Mouse (Mus musculus): ENCODE measurements around the gene Hpf1. TPM values are rescaled to one million over a fixed set of nuclear protein-coding genes. Genes with fewer than 3 reads are reported as not detected.

The Hpf1 gene
- 28.6 and 43.0 TPM in 2 replicates for total RNA-seq (2014; rRNA removed)
- 99.1 and 99.5 TPM in 2 replicates for polyA plus RNA-seq (2015; fragmentation: Nextera tagmentation; extraction: Ambion mirVana)

DNA sequence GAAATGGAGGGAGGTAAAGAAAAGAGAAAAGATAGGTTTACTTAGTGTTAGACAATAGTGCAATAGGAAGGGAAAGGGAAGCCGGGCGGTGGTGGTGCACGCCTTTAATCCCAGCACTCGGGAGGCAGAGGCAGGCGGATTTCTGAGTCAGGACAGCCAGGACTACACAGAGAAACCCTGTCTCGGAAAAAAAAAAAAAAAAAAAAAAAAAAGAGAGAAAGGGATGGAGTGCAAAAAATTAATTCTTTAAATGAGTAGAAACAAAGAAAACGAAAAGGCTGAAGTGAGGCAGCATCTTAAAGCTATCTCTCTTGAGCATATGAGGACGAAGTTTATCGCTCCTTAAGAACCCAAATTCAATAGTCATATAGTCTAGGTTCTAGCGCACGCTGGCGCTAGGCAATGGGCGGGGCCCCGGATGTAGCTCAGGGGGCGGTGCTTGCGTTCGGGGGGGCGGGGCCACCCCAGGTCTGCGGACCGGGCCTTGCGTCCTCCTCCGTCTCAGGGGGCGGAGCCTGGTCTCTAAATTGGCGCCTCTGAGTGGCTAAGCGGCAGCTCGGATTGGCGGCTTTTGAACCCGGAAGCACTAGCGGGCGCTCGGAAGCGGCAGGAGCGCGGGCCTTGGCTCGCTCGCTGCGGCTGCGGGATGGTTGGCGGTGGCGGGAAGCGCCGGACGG is at the start of gene Hpf1:
Gene Hpf1 (plus strand): TSS at position 576 of the 677 bp plus-strand sequence.
- Histone ChIP-seq H3K27me3 (ENCODE audit: insufficient read depth, low read length) (no peaks in the 10 kb centered on the region), H3K4me1 (ENCODE audit: insufficient read depth, low read length) (peaks cover 16% of the 10 kb centered on the region), H3K9ac (replicated peaks; ENCODE audit: low read length, poor library complexity, severe bottlenecking) (peak within 1 kb of the TSS; percentile 79), H3K4me2 (ENCODE audit: low read depth, low read length, poor library complexity, severe bottlenecking) (peak within 1 kb of the TSS; percentile 83), H3K27ac (ENCODE audit: low read depth, low read length) (peak within 1 kb of the TSS; percentile 69; the same call in 1 of the 2 replicates), H3K4me3 (ENCODE audit: low read depth, low read length) (peak within 1 kb of the TSS; percentile 76), H3K36me3 (ENCODE audit: insufficient read depth, low read length) (no peaks in the 10 kb centered on the region), H3K9me3 (ENCODE audit: low read length) (no peaks in the 10 kb centered on the region)
- 5% methylated on average over 35 of the region's 43 CpGs for WGBS
- TF ChIP-seq CTCF (IDR thresholded peaks at IDR 0.05): peak; percentile 10; the same call in 1 of the 2 replicates
- ATAC-seq (ENCODE audit: low FRiP score) (peak; percentile 99), DNase-seq (ENCODE audit: low spot score) (peak; percentile 99)

DNA sequence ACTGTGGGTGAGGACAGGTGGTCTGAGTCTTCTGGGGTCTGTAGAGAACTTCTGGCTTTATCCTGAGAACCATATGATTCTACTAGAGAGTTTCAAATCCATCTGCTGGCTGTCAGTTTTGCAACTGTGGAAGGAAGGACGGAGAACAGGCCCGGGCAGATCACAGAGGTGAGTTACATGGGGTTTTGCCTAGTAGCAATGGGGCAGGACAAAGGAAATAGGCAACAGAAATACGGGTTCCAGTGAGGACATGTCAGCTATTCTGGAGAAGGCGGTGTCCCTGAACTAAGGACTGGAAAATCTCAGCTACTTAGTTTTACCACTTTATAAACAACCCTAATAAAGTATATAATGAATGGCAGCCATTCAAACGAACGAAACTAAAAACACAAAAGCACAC is 47.8 kb upstream of the Hpf1 start:
- Histone ChIP-seq H3K27me3 (ENCODE audit: insufficient read depth, low read length) (no peaks in the 10 kb centered on the region), H3K27ac (ENCODE audit: low read depth, low read length) (no peak overlapping the region), H3K4me1 (ENCODE audit: insufficient read depth, low read length) (no peaks in the 10 kb centered on the region), H3K4me2 (ENCODE audit: low read depth, low read length, poor library complexity, severe bottlenecking) (no peak overlapping the region), H3K9me3 (ENCODE audit: low read length) (no peaks in the 10 kb centered on the region), H3K4me3 (ENCODE audit: low read depth, low read length) (no peak overlapping the region), H3K9ac (replicated peaks; ENCODE audit: low read length, poor library complexity, severe bottlenecking) (no peak overlapping the region), H3K36me3 (ENCODE audit: insufficient read depth, low read length) (no peaks in the 10 kb centered on the region)
- WGBS: 83% methylated on average over 6 of the region's 6 CpGs
- no peak for DNase-seq (ENCODE audit: low spot score)
- ATAC-seq (ENCODE audit: low FRiP score): no peak
- TF ChIP-seq CTCF (IDR thresholded peaks at IDR 0.05): no peak

DNA sequence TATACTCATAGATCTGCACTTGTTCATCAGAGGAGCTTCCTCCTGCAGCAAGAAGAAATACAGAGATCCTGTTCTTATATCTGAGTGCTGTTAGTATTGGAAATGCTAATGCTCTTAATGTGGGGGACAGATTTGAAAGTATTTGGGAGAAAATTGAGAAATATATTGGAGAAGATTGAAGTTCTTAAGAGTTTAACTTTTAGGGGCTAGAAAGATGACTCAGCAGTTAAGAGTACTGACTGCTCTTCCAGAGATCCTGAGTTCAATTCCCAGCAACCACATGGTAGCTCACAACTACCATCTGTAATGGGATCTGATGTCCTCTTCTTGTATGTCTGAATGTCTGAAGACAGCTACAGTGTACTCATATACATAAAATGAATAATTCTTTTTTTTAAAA is 32.7 kb upstream of the Hpf1 start:
- Histone ChIP-seq H3K9me3 (ENCODE audit: low read length) (no peaks in the 10 kb centered on the region), H3K4me1 (ENCODE audit: insufficient read depth, low read length) (no peaks in the 10 kb centered on the region), H3K4me3 (ENCODE audit: low read depth, low read length) (no peak overlapping the region), H3K4me2 (ENCODE audit: low read depth, low read length, poor library complexity, severe bottlenecking) (no peak overlapping the region), H3K27ac (ENCODE audit: low read depth, low read length) (no peak overlapping the region), H3K36me3 (ENCODE audit: insufficient read depth, low read length) (no peaks in the 10 kb centered on the region), H3K9ac (replicated peaks; ENCODE audit: low read length, poor library complexity, severe bottlenecking) (no peak overlapping the region), H3K27me3 (ENCODE audit: insufficient read depth, low read length) (no peaks in the 10 kb centered on the region)
- DNase-seq (ENCODE audit: low spot score) (no peak), ATAC-seq (ENCODE audit: low FRiP score) (no peak)
- TF ChIP-seq CTCF (IDR thresholded peaks at IDR 0.05): no peak

GRCm38 (mm10) chr8:60858091-60858490 is 32.1 kb upstream of the Hpf1 start:
- Histone ChIP-seq H3K4me3 (ENCODE audit: low read depth, low read length) (no peak overlapping the region), H3K27me3 (ENCODE audit: insufficient read depth, low read length) (no peaks in the 10 kb centered on the region), H3K36me3 (ENCODE audit: insufficient read depth, low read length) (no peaks in the 10 kb centered on the region), H3K9me3 (ENCODE audit: low read length) (no peaks in the 10 kb centered on the region), H3K27ac (ENCODE audit: low read depth, low read length) (no peak overlapping the region), H3K4me1 (ENCODE audit: insufficient read depth, low read length) (no peaks in the 10 kb centered on the region), H3K9ac (replicated peaks; ENCODE audit: low read length, poor library complexity, severe bottlenecking) (no peak overlapping the region), H3K4me2 (ENCODE audit: low read depth, low read length, poor library complexity, severe bottlenecking) (no peak overlapping the region)
- DNase-seq (ENCODE audit: low spot score) (no peak), ATAC-seq (ENCODE audit: low FRiP score) (no peak)
- no peak for TF ChIP-seq CTCF (IDR thresholded peaks at IDR 0.05)

- DNase-seq (ENCODE audit: low spot score) (no peak), ATAC-seq (ENCODE audit: low FRiP score) (no peak)
- H3K9me3 ChIP-seq (ENCODE audit: low read length): no peaks in the 10 kb centered on the region
- H3K36me3 ChIP-seq (ENCODE audit: insufficient read depth, low read length): no peaks in the 10 kb centered on the region
- H3K4me1 ChIP-seq (ENCODE audit: insufficient read depth, low read length): no peaks in the 10 kb centered on the region
- H3K27me3 ChIP-seq (ENCODE audit: insufficient read depth, low read length): no peaks in the 10 kb centered on the region
- no peak overlapping the region for H3K4me3 ChIP-seq (ENCODE audit: low read depth, low read length)
- no peak overlapping the region for H3K4me2 ChIP-seq (ENCODE audit: low read depth, low read length, poor library complexity, severe bottlenecking)
- TF ChIP-seq CTCF (IDR thresholded peaks at IDR 0.05): no peak
- no peak overlapping the region for H3K9ac ChIP-seq (replicated peaks; ENCODE audit: low read length, poor library complexity, severe bottlenecking)
- WGBS: 69% methylated on average over 4 of the region's 4 CpGs
- H3K27ac ChIP-seq (ENCODE audit: low read depth, low read length): no peak overlapping the region
Observed at GRCm38 (mm10) chr8:60858911-60859476, 31.2 kb upstream of the Hpf1 start.

DNA sequence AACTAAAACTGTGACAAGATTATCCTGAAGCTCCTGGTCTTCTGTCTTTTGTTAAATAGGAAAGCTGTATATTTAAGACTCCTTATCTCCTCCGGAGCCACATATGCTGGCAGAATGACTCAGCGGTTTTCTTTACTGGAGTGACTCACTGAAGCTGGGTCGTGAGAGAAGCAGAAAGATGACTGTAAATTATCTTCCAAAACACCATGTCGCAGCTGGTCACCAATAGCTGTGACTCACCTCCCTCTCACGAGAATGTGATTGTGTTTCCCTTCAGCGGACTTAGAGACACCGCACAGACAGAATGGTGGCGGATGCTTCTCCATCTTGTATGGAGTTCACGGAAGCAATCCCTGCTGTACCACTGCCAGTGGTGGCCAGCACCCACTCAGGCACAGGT is 30.6 kb upstream of the Hpf1 start:
- TF ChIP-seq CTCF (IDR thresholded peaks at IDR 0.05): no peak
- Histone ChIP-seq H3K4me2 (ENCODE audit: low read depth, low read length, poor library complexity, severe bottlenecking) (no peak overlapping the region), H3K9ac (replicated peaks; ENCODE audit: low read length, poor library complexity, severe bottlenecking) (no peak overlapping the region), H3K27ac (ENCODE audit: low read depth, low read length) (no peak overlapping the region), H3K27me3 (ENCODE audit: insufficient read depth, low read length) (no peaks in the 10 kb centered on the region), H3K4me1 (ENCODE audit: insufficient read depth, low read length) (no peaks in the 10 kb centered on the region), H3K4me3 (ENCODE audit: low read depth, low read length) (no peak overlapping the region), H3K9me3 (ENCODE audit: low read length) (no peaks in the 10 kb centered on the region), H3K36me3 (ENCODE audit: insufficient read depth, low read length) (no peaks in the 10 kb centered on the region)
- 77% methylated on average over 9 of the region's 9 CpGs for WGBS
- DNase-seq (ENCODE audit: low spot score) (peak; percentile 25), ATAC-seq (ENCODE audit: low FRiP score) (no peak)
